Mouse (Mus musculus) heart, adult 9 months (tissue): Measurements from ENCODE around the gene Csta1.
A peak's percentile ranks its signal among the peaks of the same experiment; 100 is the strongest.
"Not testable (repeated sequence)": the region's sequence is repeated elsewhere in the genome, so short reads cannot be mapped to it uniquely, and the experiment has no call there.

Experiments
- DNase-seq, 2 experiments: peaks; one replicate each; pipeline ENCODE4 v3.0.0; 2022; ENCODE audit warnings: low spot score in 2 of 2

Gene Csta1

GRCm38 (mm10) chr16:36131141-36131540 is at the start of gene Csta1:
Csta1 (minus strand) TSS chr16:36131241.
- no peak for DNase-seq

GRCm38 (mm10) chr16:36179910-36180309 is 48.9 kb upstream of the Csta1 start:
- no peak for DNase-seq

- DNase-seq = no peak
Observed at GRCm38 (mm10) chr16:36176108-36176507, 45.1 kb upstream of the Csta1 start.

- DNase-seq = not testable (repeated sequence)
Observed at GRCm38 (mm10) chr16:36167841-36168240, 36.8 kb upstream of the Csta1 start.

GRCm38 (mm10) chr16:36156402-36156975 is 25.4 kb upstream of the Csta1 start, which contains the start of gene Stfa2l1:
Stfa2l1 (plus strand) TSS chr16:36156811.
- no peak for DNase-seq

GRCm38 (mm10) chr16:36138201-36138600 is 7.2 kb upstream of the Csta1 start:
- no peak for DNase-seq

GRCm38 (mm10) chr16:36128092-36128491 is 2.9 kb downstream of the Csta1 start:
- no peak for DNase-seq

- DNase-seq = not testable (repeated sequence)
Observed at GRCm38 (mm10) chr16:36115751-36116150, 15.3 kb downstream of the Csta1 start.

- DNase-seq = not testable (repeated sequence)
Observed at GRCm38 (mm10) chr16:36111486-36111885, 19.6 kb downstream of the Csta1 start.

- DNase-seq = no peak
Observed at GRCm38 (mm10) chr16:36102211-36102610, 28.8 kb downstream of the Csta1 start.

- no peak for DNase-seq
Observed at GRCm38 (mm10) chr16:36101526-36101925, 29.5 kb downstream of the Csta1 start.

- DNase-seq = not testable (repeated sequence)
Observed at GRCm38 (mm10) chr16:36097813-36098499, 33.1 kb downstream of the Csta1 start.

- DNase-seq = no peak
Observed at GRCm38 (mm10) chr16:36094079-36094478, 37.0 kb downstream of the Csta1 start.

GRCm38 (mm10) chr16:36090785-36091509 is 40.1 kb downstream of the Csta1 start:
- DNase-seq = no peak

- DNase-seq = no peak
Observed at GRCm38 (mm10) chr16:36089850-36090616, 41.0 kb downstream of the Csta1 start.

GRCm38 (mm10) chr16:36089065-36089464 is 42.0 kb downstream of the Csta1 start:
- DNase-seq = peak in 1 of 2 experiments; percentile 11

- DNase-seq = no peak
Observed at GRCm38 (mm10) chr16:36087846-36088245, 43.2 kb downstream of the Csta1 start.

GRCm38 (mm10) chr16:36079916-36080315 is 51.1 kb downstream of the Csta1 start:
- DNase-seq = no peak

GRCm38 (mm10) chr16:36074772-36075171 is 56.3 kb downstream of the Csta1 start:
- DNase-seq = no peak

- no peak for DNase-seq
Observed at GRCm38 (mm10) chr16:36072410-36073011, 58.5 kb downstream of the Csta1 start.
